Mouse (Mus musculus): ENCODE data around the gene Tmem269.

Tmem269 gene

GRCm38 (mm10) chr4:119180133-119180707 lies 37.8 kb downstream of the Tmem269 start:
- DNase-seq (ENCODE audit: low spot score) = no peak

- DNase-seq (ENCODE audit: low spot score) = no peak
Measured at GRCm38 (mm10) chr4:119178331-119178730, 39.7 kb downstream of the Tmem269 start.

- no peak for DNase-seq (ENCODE audit: low spot score)
Measured at GRCm38 (mm10) chr4:119177702-119178101, 40.3 kb downstream of the Tmem269 start.

- DNase-seq (ENCODE audit: low spot score) = peak; percentile 93
Measured at GRCm38 (mm10) chr4:119173851-119174453, 44.1 kb downstream of the Tmem269 start, which contains the start of gene Zfp691. TSS of gene Zfp691 (minus strand) at chr4:119174195.

- DNase-seq (ENCODE audit: low spot score) = no peak
Measured at GRCm38 (mm10) chr4:119172919-119173650, 44.9 kb downstream of the Tmem269 start.

GRCm38 (mm10) chr4:119167663-119168062 lies 50.4 kb downstream of the Tmem269 start:
- peak; percentile 36 for DNase-seq (ENCODE audit: low spot score)

GRCm38 (mm10) chr4:119167068-119167467 lies 50.9 kb downstream of the Tmem269 start:
- no peak for DNase-seq (ENCODE audit: low spot score)

GRCm38 (mm10) chr4:119165916-119166315 lies 52.1 kb downstream of the Tmem269 start:
- DNase-seq (ENCODE audit: low spot score) = no peak

GRCm38 (mm10) chr4:119162990-119163389 lies 55.0 kb downstream of the Tmem269 start:
- DNase-seq (ENCODE audit: low spot score) = no peak

GRCm38 (mm10) chr4:119161358-119161757 lies 56.7 kb downstream of the Tmem269 start:
- DNase-seq (ENCODE audit: low spot score) = no peak

GRCm38 (mm10) chr4:119157891-119158290 lies 60.1 kb downstream of the Tmem269 start:
- no peak for DNase-seq (ENCODE audit: low spot score)

- no peak for DNase-seq (ENCODE audit: low spot score)
Measured at GRCm38 (mm10) chr4:119157186-119157585, 60.8 kb downstream of the Tmem269 start.
